Mouse (Mus musculus): ENCODE results near the gene Jarid2.

The Jarid2 gene

DNA sequence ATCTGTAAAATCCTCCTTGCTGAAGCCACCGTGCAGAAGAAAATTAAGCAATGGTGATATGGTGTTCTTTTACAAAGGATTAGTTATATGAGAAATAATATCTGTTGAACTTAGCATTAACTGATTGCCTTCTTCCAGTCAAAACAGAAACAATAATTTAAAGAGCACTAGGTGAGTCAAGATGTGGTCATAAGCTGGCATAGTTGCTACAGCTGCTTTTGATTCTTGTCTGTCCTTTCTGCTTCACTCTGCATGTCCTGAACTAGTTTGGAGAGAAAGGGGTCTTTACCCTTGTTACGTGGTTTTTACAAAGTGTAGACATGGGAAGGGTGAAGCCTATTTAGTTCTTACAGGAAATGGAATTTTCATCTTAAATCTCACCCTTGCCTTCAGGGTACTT lies 51.9 kb downstream of the Jarid2 start:
- no peak for DNase-seq (ENCODE audit: low spot score)

DNA sequence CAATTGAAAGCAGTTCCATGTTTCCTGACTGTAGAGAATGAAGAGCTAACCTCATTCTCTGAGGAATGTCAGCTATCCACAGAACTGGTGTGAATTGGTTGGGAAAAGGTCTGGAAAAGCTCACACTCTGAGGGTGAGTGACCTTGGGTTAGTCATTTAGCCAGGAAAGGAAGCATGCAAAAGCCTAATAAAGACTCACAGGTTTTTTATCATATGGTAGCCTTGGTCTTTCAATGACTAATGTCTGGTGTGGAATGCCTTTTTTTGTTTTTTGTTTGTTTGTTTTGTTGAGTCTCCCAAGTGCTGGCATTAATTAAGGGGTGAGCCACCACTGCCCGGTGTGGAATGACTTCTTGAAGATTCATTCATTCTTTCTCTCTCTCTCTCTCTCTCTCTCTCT lies 55.3 kb downstream of the Jarid2 start:
- DNase-seq (ENCODE audit: low spot score), result no peak

DNA sequence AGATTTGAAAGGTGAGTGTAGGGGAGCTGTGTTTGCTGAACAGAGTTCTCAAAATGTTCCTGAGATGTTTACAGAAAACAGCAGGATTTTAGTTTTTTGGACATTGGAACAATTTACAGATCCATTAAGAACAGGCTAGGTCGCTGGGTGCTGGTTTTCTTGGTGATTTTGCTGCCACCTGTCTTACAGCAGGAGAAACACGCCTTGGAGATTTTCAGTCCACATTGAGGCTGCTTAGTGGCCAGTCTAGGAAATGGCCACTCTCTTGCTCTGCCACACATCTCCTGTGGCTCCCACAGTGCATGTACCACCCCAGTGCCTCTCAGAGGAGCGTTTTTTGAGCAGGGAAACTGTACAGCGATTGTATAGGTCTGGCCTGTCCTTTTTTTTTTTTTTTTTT lies 57.0 kb downstream of the Jarid2 start:
- DNase-seq (ENCODE audit: low spot score), result peak; percentile 34

DNA sequence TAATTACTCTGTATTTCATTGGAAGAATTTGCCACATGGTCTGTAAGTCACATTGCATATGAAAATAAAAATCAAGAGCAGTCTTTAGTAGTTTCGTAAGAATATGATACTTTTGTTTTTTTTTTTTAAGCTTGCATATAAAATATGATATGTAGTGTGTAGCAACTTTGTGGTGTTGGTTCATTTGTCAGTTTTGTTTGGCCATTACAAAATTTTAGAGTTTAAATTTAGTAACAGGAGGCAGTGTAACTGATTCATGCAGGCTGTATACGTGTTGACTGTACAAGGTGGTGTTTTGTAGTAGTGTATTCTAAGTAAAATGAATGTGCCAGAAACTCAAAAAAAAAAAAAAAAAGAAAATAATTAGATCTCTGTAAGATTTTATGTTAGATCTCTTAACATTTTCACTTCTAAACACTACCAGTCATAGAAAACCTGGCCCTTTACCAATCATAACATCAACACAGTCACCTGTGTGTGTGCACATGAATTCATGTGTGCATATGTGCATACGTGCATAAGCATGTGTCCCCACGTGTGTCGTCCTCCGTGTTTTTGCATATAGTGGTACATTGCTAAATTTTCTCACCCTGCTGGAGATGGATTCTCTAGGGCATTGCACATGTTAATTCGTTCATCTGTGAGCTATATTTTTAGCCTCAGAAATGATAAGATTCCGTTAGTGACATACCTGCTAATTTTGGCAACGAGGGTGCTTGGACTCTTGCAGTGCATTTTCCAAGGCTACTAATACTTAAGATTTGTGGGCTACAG lies 59.3 kb downstream of the Jarid2 start:
- no peak for DNase-seq (ENCODE audit: low spot score)

DNA sequence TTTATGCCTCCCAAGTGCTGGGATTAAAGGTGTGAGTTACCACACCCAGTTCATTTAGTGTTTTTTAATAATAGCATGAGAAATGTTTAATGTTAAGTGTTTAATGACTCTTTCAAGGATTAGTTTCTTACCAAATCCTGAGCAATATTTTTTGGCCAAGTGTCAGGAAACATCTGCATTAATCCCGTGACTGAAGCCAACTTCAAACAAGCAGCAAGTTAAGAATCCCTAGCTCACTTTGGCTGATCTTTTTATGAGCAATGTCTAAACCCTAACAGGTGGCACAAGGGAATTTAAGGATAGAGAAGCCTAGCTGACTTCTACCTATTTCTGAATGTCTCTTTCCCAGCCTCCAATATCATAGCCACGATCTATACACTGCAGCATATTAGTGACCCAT lies 60.7 kb downstream of the Jarid2 start:
- DNase-seq (ENCODE audit: low spot score), result no peak

DNA sequence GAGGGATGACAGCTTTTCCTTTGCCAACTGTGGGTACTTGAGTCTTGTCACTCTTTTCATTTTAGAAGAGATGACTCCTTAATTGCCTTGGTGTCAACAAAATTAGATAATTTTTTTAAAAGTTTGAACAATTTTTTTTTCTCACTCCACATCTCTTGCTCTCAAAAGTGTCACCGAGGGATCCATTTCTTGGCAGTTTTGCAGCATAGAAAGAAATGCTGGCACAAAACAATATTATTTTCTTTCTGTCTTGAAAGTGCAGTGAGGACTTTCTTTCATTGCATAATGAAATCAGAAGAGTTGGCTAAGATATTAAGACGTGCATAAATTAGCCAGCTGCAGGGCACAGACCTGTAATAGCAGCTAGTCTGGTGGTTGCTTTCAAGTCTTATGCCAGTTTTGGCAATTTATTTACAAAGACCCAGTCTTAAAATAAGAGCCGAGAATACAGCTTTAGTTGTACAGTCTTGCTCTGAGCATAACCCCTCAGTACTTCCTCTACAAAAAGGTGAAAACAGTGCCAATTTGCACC lies 63.2 kb downstream of the Jarid2 start:
- DNase-seq (ENCODE audit: low spot score), result no peak

DNA sequence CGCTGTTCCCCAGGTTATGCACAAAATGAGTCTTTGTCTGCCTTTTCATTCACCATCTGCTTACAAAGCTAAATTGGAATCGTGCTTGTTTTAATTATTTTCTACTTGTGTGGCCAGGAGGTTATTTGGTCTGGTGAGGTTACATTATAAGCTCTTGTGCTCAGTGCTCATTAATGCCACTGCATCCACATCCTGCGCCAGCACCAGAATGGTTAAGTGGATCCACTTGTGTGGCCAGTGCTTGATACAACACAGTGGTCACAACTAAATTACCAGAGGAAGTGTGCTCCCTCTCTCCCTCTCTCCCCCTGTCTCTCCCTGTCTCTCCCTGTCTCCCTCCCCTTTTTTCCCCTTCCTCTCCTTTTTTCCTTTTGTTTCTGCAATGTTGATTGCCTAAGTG lies 66.6 kb downstream of the Jarid2 start:
- no peak for DNase-seq (ENCODE audit: low spot score)

DNA sequence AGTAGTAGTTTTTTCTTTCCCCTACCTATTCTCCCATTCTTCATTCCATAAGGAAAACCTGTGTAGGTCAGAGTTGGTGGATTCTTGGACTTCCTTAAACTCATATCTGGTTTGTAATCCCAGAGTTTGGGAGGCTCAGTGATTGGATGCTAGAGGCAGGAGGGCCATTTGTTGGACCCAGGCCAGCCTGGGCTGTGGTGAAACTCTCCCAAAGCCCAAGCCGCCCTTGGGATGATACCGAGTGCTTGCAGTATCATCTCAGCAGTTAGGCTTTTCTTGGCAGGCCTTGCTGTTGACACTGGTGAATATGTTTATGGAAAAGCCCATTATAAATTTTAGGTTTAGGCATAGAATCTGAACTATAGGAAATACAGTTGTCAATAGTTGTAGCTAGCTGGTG lies 67.5 kb downstream of the Jarid2 start:
- peak; percentile 21 for DNase-seq (ENCODE audit: low spot score)

DNA sequence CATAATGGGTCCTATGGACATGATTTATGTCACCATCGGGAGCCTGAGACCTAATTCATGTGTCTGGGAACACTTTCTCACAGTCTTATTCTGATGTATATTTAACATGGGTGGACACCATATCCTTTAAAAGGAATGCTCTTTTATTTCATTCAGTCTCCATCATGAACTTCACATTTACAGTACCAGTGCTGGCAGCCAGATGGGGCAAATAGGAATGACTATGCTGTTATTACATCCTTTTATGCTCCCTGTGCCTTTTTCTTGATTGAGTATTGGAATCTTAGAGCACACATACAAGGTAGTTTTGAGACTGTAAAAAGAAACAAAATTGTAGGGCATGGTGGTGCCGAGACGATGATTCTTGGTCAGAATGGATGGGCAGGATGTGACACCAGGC lies 69.0 kb downstream of the Jarid2 start:
- DNase-seq (ENCODE audit: low spot score), result no peak

DNA sequence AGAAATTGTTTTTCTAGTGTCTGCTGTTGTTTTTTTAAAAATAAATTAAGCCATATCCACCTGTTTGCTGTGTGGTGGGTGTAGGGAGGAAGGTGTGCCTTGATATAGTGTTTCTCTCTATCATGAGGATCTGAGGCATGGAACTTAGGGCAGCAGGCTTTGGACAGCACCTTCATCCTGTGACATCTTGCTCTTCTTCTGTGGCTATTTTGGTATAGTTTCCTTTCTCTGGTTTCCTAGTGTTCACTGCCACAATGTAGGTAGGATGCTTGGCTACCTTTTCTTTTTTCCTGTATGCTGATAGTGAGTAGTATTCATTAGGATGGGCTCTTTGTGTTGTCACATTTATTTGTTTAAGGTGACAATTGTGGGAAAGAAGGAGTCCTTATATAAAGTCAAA lies 69.9 kb downstream of the Jarid2 start:
- DNase-seq (ENCODE audit: low spot score), result no peak

DNA sequence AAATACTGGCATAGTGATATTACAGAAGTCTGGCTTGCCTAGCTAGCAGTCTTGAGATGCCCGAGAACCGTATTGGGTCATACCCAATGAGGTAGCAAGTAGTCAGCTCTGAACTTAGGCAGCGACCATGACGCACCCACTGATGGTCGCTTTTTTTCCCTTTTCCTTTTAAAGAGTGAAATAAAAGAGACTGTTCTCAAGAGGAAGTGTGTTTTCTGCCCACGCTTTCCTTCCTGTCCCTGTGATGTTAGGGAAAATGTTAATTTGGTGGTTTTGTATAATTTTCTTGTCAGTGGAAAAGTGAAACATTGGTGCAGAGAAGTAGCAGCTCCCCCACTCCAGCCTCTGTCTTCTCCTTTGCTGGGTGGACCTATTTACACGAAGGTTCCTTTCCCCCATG lies 70.8 kb downstream of the Jarid2 start:
- no peak for DNase-seq (ENCODE audit: low spot score)

DNA sequence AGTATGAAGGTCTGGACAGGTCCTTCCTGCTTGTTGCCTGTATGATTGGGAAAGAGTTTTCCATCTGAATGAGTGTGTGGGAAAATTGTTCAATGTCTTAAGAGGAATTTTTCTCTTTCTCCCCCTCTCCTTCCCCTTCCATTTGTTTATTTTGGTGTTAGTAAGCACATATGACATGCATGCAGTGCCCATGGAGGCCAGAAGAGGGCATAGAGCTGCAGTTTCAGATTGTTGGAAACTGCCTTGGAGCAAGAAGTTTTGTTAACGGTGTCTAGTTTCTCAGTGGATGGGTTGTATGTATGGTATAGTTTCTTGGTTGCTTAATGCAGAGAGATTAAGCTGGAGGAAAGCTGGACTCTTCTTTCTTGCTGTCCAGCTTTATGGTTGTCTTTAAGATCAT lies 75.6 kb downstream of the Jarid2 start:
- DNase-seq (ENCODE audit: low spot score), result peak; percentile 55

DNA sequence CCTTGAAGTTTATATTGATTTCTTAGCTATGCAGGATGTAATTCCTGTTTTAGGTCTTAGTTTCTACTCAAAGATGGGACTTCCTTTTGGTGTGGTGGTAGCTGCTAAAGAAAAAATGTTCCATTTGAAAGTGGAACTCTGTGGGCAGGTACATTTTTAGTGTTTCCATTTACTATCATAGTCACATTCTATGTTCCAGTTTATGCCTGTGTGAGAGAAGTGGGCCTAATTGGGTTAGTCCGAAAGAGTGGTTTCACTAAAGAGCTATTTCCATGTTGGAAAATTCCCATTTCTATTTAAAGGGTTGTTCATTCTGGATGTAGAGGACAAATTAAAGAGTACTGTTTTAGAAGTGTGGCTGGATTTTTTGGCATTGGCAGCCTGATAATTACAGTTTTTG lies 79.0 kb downstream of the Jarid2 start:
- DNase-seq (ENCODE audit: low spot score), result no peak

DNA sequence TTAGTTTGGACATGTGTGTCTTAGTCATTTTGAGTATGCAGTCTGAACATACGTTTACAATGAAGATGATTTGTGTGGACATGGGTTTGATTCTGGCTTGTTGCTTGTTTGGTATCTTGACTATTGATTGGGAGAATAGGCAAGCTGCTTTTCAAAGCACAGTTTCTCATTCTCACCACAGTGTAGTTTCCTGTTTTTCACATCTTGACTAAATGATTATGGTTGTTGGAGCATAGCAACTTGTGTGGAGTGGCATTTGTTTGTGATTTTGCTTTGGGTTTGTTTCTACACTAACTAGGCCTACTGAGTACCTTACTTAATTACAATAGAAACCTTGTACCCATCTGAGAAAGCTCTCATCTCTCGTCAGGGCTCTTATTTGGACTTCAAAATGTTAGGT lies 81.7 kb downstream of the Jarid2 start:
- no peak for DNase-seq (ENCODE audit: low spot score)

DNA sequence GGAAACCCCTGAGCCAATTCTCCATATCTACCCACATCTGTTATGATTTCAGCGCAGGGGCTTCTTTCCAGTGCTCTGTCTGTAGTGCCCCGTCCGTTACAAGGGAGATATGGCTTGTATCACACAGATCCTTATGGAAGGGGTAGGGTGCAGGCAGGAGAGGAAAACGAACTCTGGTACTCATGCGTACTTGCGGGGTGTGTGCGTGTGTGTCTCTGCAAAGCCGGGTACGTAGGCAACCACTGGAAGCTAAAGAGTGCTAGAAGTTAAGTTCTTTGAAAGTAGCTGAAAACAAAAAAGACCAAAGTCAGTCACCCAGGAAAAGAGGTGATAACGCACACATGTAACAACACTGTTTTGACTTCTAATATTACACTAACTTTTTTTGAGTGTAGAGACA lies 82.3 kb downstream of the Jarid2 start:
- DNase-seq (ENCODE audit: low spot score), result no peak

DNA sequence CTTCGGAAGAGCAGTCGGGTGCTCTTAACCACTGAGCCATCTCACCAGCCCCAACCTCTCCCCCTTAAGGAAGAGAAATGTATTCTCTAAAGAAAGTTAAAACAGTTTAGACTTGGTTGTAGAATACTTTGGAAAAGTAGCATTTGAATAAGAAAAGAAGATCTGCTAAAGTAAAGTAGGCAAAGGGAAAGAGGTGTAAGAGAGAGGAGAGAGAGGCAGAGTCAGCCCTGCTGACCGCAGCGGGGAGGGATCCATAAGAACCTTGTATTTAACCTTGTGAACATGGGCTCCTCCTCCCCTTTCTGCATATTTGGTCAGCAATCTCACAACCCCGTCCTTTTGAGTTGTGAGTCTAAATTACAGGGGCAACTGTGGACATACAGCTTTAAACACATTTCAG lies 83.1 kb downstream of the Jarid2 start:
- DNase-seq (ENCODE audit: low spot score), result no peak

DNA sequence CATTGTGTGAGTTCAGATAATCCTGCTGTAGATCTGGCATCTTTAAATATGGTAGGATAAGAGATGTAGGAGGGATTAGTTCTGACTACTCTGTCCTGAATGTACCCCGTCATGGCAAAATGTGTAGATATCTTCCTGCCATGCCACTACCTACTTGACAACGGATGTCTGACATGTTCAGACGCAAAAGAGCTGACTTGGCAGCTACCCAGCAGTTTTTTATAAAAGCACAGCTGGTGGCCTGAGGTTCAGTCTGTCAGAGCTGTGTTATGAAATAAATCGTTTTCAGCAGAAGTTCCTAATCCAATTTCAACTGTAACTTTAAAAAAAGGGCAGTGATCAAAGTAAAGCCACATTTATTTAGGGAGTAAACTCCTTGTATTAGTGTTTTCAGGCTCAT lies 90.1 kb downstream of the Jarid2 start:
- DNase-seq (ENCODE audit: low spot score), result peak; percentile 51

DNA sequence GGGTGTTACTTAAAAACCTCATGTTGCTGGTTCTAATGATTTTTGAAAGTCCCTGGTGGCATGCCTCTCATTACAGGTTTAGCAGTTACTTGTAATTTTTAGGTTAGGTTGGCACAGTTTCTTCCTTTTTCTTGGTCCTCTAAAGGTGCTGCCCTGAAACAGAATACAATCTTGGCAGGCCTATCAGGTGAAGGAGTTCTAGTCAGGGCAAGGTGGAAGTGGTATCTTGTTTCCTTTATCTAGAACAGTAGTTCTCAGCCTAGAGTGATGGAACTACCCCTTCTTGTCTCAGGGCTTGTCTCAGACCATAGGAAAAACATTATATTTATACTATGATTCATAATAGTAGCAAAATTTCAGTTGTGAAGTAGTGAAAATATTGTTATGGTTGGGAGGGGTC lies 93.3 kb downstream of the Jarid2 start:
- DNase-seq (ENCODE audit: low spot score), result no peak

DNA sequence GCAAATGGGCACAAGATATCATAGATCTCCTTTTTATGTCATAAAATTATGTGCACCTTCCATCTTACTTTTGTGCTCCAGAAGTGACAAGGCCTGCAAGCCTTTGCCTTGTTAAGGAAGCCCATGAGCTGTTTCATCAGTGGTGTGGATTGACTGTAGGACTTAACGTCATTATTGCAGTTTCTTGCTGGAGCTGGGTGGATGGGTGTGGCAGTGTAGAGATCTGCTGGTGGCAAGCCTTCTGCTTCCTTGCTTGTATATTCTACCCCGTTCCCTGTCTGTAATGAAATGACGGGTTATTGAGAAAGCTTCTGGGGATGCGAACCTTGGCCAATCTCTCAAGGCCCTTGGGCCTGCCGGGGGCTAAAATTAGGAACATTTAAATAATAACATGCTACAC lies 99.6 kb downstream of the Jarid2 start:
- DNase-seq (ENCODE audit: low spot score), result no peak

DNA sequence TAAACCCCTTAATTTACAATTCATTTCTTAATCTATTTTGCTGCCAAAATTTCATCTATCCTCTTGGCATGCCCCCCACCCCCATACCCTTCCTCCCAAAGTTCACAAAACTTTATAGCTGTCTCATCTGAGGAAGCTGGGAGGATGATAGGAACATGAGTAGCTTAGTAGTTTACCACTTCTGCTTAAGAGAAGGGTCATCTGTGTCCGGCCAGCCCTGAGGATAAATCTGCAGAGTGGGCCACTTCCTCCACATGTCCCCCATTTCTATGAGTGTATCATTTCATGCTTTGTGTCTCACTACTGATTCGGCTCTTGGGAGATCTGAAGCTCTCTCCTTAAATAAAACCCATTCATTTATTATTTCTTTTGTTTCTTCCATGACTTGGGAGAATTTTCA lies 102.8 kb downstream of the Jarid2 start:
- no peak for DNase-seq (ENCODE audit: low spot score)

DNA sequence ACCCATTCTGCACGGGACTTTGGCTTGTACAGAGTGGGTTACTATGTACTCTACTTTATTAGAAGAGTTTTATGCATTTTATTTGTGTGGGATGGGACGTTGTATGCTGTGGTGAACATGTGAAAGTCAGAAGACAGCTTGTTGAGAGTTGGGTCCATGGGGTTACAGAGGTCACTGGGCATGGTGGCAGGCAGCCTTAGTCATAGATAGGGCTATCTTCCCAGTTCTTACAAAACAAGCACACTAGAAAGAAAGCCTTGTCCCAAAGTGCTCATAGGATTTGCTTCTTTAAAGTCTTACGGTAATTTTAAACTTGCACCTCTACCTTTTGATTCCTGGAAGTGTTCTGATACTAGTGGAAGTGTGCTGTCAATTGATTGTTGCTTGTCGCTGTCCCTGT lies 103.6 kb downstream of the Jarid2 start:
- no peak for DNase-seq (ENCODE audit: low spot score)

DNA sequence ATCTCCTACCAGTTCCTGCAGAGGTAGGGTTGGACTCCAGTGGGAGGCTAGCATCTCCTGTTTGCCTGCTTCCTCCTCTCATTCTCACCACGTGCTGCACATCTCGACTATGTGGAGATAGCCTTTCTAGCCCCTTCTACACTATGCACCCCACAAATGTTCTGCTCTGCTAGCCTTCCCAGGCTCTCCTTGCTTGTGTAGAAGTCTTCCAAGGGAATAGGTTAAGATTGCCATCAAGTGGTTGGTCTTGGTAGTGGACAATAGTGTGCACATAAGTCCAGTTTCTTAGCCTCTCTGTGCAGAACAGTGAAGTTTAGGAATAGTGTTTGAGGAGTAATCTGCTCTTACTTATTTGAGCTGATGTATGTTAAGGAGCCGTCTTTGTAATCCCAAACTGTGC lies 104.1 kb downstream of the Jarid2 start:
- peak; percentile 38 for DNase-seq (ENCODE audit: low spot score)

DNA sequence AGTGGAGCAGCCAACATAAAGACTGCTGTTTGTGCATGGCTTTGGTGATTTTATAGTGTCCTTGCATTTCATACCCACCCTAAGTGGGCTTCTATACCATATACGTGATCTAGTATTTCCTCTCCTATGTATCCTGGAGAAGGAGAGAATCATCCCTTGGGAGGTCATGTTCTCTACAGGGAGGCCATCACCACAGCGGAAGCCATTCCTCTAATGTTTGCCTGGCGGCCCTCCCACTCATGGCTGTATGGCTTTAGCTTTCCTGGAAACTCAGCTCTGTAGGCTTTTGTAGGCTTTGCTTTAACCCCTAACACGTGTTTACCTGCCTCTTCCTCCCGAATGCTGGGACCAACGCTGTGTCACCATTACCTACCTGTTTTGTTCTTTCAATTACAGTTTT lies 108.2 kb downstream of the Jarid2 start:
- no peak for DNase-seq (ENCODE audit: low spot score)

Data from urinary bladder, postnatal 14 days (tissue).